Mouse (Mus musculus) neural tube, embryonic 15.5 days (tissue): Measurements from ENCODE around the gene Pitpnb. TPM values are rescaled to one million over a fixed set of nuclear protein-coding genes. Genes with fewer than 3 reads are reported as not detected.

Source experiments
- ATAC-seq: fragments of 200-750 bp; cut with Nextera tagmentation; 2 replicates; pipeline ENCODE4 v1.8.0; 2017; ENCODE audit warnings: mild to moderate bottlenecking, moderate TSS enrichment, moderate library complexity; ENCODE audit not compliant: low FRiP score
- H3K27ac ChIP-seq: fragments of 300-500 bp; sonication (generic); replicated peaks from 2 replicates; pipeline ENCODE4 v1.5.1; 2015; ENCODE audit warnings: mild to moderate bottlenecking, inconsistent platforms
- H3K27me3 ChIP-seq: fragments of 300-500 bp; sonication (generic); replicated peaks from 2 replicates; pipeline ENCODE4 v1.6.1; 2015; ENCODE audit warnings: inconsistent platforms
- H3K36me3 ChIP-seq: fragments of 300-500 bp; sonication (generic); 2 replicates; pipeline ENCODE4 v1.6.1; 2015; ENCODE audit warnings: inconsistent platforms
- H3K4me1 ChIP-seq: fragments of 300-500 bp; sonication (generic); 2 replicates; pipeline ENCODE4 v1.6.1; 2015; ENCODE audit warnings: inconsistent platforms
- H3K4me2 ChIP-seq: fragments of 300-500 bp; sonication (generic); 2 replicates; pipeline ENCODE4 v1.6.1; 2015; ENCODE audit warnings: inconsistent platforms, mild to moderate bottlenecking, moderate library complexity
- H3K4me3 ChIP-seq: fragments of 300-500 bp; sonication (generic); replicated peaks from 2 replicates; pipeline ENCODE4 v1.5.1; 2015; ENCODE audit warnings: mild to moderate bottlenecking, inconsistent platforms
- H3K9ac ChIP-seq: fragments of 300-500 bp; sonication (generic); replicated peaks from 2 replicates; pipeline ENCODE4 v1.6.1; 2015; ENCODE audit warnings: mild to moderate bottlenecking, inconsistent platforms
- H3K9me3 ChIP-seq: fragments of 300-500 bp; sonication (generic); replicated peaks from 2 replicates; pipeline ENCODE4 v1.6.1; 2016; ENCODE audit warnings: inconsistent platforms
- WGBS: fragments of 180-500 bp; shearing (Covaris S2); methylation state at CpG from one replicate; pipeline ENCODE4 v1.1.7; 2015; ENCODE audit warnings: mixed read lengths; 5-methylcytosine and 5-hydroxymethylcytosine counted together
- polyA plus RNA-seq: library from polyadenylated mRNA; unstranded; fragments of >200 nt; fragmentation: Nextera tagmentation; extraction: Ambion mirVana; gene quantifications from 2 replicates; pipeline ENCODE4 v1.2.1, GENCODE M21; 2015

The Pitpnb gene
- polyA plus RNA-seq, 1 experiment from 2014 or later, result 95.8 TPM

GRCm38 (mm10) chr5:111417378-111418131 lies 87.0 kb downstream of the Pitpnb start:
- H3K9me3 ChIP-seq, result no peaks in the 10 kb centered on the region
- ATAC-seq, result no peak; the same call in 1 of the 2 replicates
- H3K36me3 ChIP-seq, result no peaks in the 10 kb centered on the region
- peaks cover 7% of the 10 kb centered on the region; the same call in 1 of the 2 replicates for H3K27me3 ChIP-seq
- H3K4me2 ChIP-seq, result peak overlapping the region; percentile 97
- peaks cover 76% of the 10 kb centered on the region for H3K4me1 ChIP-seq
- WGBS, result under 1% methylated on average over 102 of the region's 105 CpGs
- H3K27ac ChIP-seq, result peak overlapping the region; percentile 83
- peak overlapping the region; percentile 74 for H3K9ac ChIP-seq
- H3K4me3 ChIP-seq, result peak overlapping the region; percentile 73

- no peaks in the 10 kb centered on the region for H3K36me3 ChIP-seq
- no peak for ATAC-seq
Measured at GRCm38 (mm10) chr5:111418202-111419120, 87.9 kb downstream of the Pitpnb start.

GRCm38 (mm10) chr5:111419121-111419881 lies 88.7 kb downstream of the Pitpnb start:
- peaks cover 85% of the 10 kb centered on the region for H3K4me1 ChIP-seq

More at GRCm38 (mm10) chr5:111418202-111419120, 87.9 kb downstream of the Pitpnb start:
- Histone ChIP-seq H3K9ac (peak overlapping the region; percentile 74), H3K4me1 (peaks cover 84% of the 10 kb centered on the region), H3K27me3 (peaks cover 3% of the 10 kb centered on the region; the same call in 1 of the 2 replicates), H3K4me2 (peak overlapping the region; percentile 97), H3K4me3 (peak overlapping the region; percentile 73), H3K27ac (peak overlapping the region; percentile 83), H3K9me3 (no peaks in the 10 kb centered on the region)
- WGBS, result under 1% methylated on average over 62 of the region's 63 CpGs

GRCm38 (mm10) chr5:111420011-111420691 lies 89.6 kb downstream of the Pitpnb start:
- Histone ChIP-seq H3K27me3 (no peaks in the 10 kb centered on the region), H3K4me1 (peaks cover 85% of the 10 kb centered on the region), H3K4me3 (peak overlapping the region; percentile 73), H3K9ac (peak overlapping the region; percentile 74), H3K9me3 (no peaks in the 10 kb centered on the region), H3K27ac (no peak overlapping the region), H3K36me3 (no peaks in the 10 kb centered on the region), H3K4me2 (peak overlapping the region; percentile 97)
- no peak for ATAC-seq
- WGBS, result 2% methylated on average over 55 of the region's 56 CpGs

More at GRCm38 (mm10) chr5:111419121-111419881, 88.7 kb downstream of the Pitpnb start:
- peak overlapping the region; percentile 97 for H3K4me2 ChIP-seq
- no peak for ATAC-seq
- peak overlapping the region; percentile 83; the same call in 1 of the 2 replicates for H3K27ac ChIP-seq
- peak overlapping the region; percentile 73 for H3K4me3 ChIP-seq
- no peaks in the 10 kb centered on the region for H3K9me3 ChIP-seq
- H3K27me3 ChIP-seq, result no peaks in the 10 kb centered on the region
- H3K9ac ChIP-seq, result peak overlapping the region; percentile 74
- 3% methylated on average over 42 of the region's 42 CpGs for WGBS
- no peaks in the 10 kb centered on the region for H3K36me3 ChIP-seq

GRCm38 (mm10) chr5:111420896-111421295 lies 90.3 kb downstream of the Pitpnb start:
- Histone ChIP-seq H3K9me3 (no peaks in the 10 kb centered on the region), H3K9ac (peak overlapping the region; percentile 74), H3K36me3 (no peaks in the 10 kb centered on the region), H3K4me1 (peaks cover 88% of the 10 kb centered on the region), H3K4me2 (peak overlapping the region; percentile 97), H3K27ac (0 out of 2 replicates have a peak overlapping the region, but pooled peaks have one; percentile 13), H3K27me3 (no peaks in the 10 kb centered on the region), H3K4me3 (peak overlapping the region; percentile 73)
- no peak for ATAC-seq
- WGBS, result 35% methylated on average over 22 of the region's 22 CpGs

GRCm38 (mm10) chr5:111421424-111421823 lies 90.9 kb downstream of the Pitpnb start:
- 44% methylated on average over 15 of the region's 15 CpGs for WGBS
- peaks cover 91% of the 10 kb centered on the region for H3K4me1 ChIP-seq
- no peaks in the 10 kb centered on the region for H3K27me3 ChIP-seq
- ATAC-seq, result no peak
- H3K4me3 ChIP-seq, result peak overlapping the region; percentile 73
- no peaks in the 10 kb centered on the region for H3K36me3 ChIP-seq
- peak overlapping the region; percentile 97 for H3K4me2 ChIP-seq
- no peak overlapping the region for H3K27ac ChIP-seq
- no peaks in the 10 kb centered on the region for H3K9me3 ChIP-seq
- peak overlapping the region; percentile 74 for H3K9ac ChIP-seq

- no peaks in the 10 kb centered on the region for H3K9me3 ChIP-seq
- H3K4me2 ChIP-seq, result peak overlapping the region; percentile 97
- no peak overlapping the region for H3K27ac ChIP-seq
- peak overlapping the region; percentile 74 for H3K9ac ChIP-seq
- ATAC-seq, result no peak
- no peaks in the 10 kb centered on the region for H3K27me3 ChIP-seq
- no peaks in the 10 kb centered on the region for H3K36me3 ChIP-seq
- H3K4me1 ChIP-seq, result peaks cover 95% of the 10 kb centered on the region
- H3K4me3 ChIP-seq, result peak overlapping the region; percentile 73
- WGBS, result 49% methylated on average over 8 of the region's 8 CpGs
Measured at GRCm38 (mm10) chr5:111422058-111422800, 91.7 kb downstream of the Pitpnb start.

GRCm38 (mm10) chr5:111423011-111423410 lies 92.4 kb downstream of the Pitpnb start:
- H3K4me1 ChIP-seq, result peaks cover 96% of the 10 kb centered on the region
- H3K9me3 ChIP-seq, result no peaks in the 10 kb centered on the region
- H3K4me2 ChIP-seq, result peak overlapping the region; percentile 97
- H3K27ac ChIP-seq, result 0 out of 2 replicates have a peak overlapping the region, but pooled peaks have one; percentile 20
- 36% methylated on average over 10 of the region's 10 CpGs for WGBS
- H3K4me3 ChIP-seq, result peak overlapping the region; percentile 73
- H3K27me3 ChIP-seq, result no peaks in the 10 kb centered on the region
- H3K36me3 ChIP-seq, result no peaks in the 10 kb centered on the region
- 0 out of 2 replicates have a peak overlapping the region, but pooled peaks have one; percentile 26 for H3K9ac ChIP-seq
- ATAC-seq, result no peak

- 37% methylated on average over 4 of the region's 4 CpGs for WGBS
- H3K36me3 ChIP-seq, result no peaks in the 10 kb centered on the region
Measured at GRCm38 (mm10) chr5:111423616-111424015, 93.1 kb downstream of the Pitpnb start.

GRCm38 (mm10) chr5:111425813-111426212 lies 95.2 kb downstream of the Pitpnb start:
- H3K36me3 ChIP-seq, result no peaks in the 10 kb centered on the region
- H3K9me3 ChIP-seq, result no peaks in the 10 kb centered on the region
- no peak overlapping the region for H3K9ac ChIP-seq
- H3K27me3 ChIP-seq, result no peaks in the 10 kb centered on the region
- H3K4me3 ChIP-seq, result 0 out of 2 replicates have a peak overlapping the region, but pooled peaks have one; percentile 73
- peak overlapping the region; percentile 97 for H3K4me2 ChIP-seq
- WGBS, result 67% methylated on average over 9 of the region's 9 CpGs
- ATAC-seq, result no peak
- H3K27ac ChIP-seq, result no peak overlapping the region
- peaks cover 94% of the 10 kb centered on the region for H3K4me1 ChIP-seq

More at GRCm38 (mm10) chr5:111423616-111424015, 93.1 kb downstream of the Pitpnb start:
- ATAC-seq, result no peak
- Histone ChIP-seq H3K9ac (peak overlapping the region; percentile 31), H3K4me1 (peaks cover 96% of the 10 kb centered on the region), H3K9me3 (no peaks in the 10 kb centered on the region), H3K27me3 (no peaks in the 10 kb centered on the region), H3K4me3 (peak overlapping the region; percentile 73), H3K4me2 (peak overlapping the region; percentile 97), H3K27ac (no peak overlapping the region)
